Mouse (Mus musculus) hindbrain, embryonic 11.5 days (tissue): ENCODE data around the gene Tjp3. TPM values are rescaled to one million over a fixed set of nuclear protein-coding genes. Genes with fewer than 3 reads are reported as not detected.

Experiments
- ATAC-seq: fragments of 200-750 bp; cut with Nextera tagmentation; 2 replicates; pipeline ENCODE4 v1.8.0; 2017; ENCODE audit warnings: mild to moderate bottlenecking, moderate TSS enrichment, moderate library complexity; ENCODE audit not compliant: low FRiP score
- DNase-seq: peaks from one replicate; pipeline ENCODE4 v3.0.0-alpha.2; 2015; ENCODE audit warnings: low spot score
- H3K27ac ChIP-seq: fragments of 300-500 bp; sonication (generic); 2 replicates; pipeline ENCODE4 v1.5.1; 2014; ENCODE audit warnings: mild to moderate bottlenecking, low read depth, low read length
- H3K27me3 ChIP-seq: fragments of 300-500 bp; sonication (generic); 2 replicates; pipeline ENCODE4 v1.6.1; 2014; ENCODE audit warnings: mild to moderate bottlenecking, low read length, moderate library complexity, mixed read lengths; ENCODE audit not compliant: control insufficient read depth, insufficient read depth
- H3K36me3 ChIP-seq: fragments of 300-500 bp; sonication (generic); 2 replicates; pipeline ENCODE4 v1.6.1; 2014; ENCODE audit warnings: mild to moderate bottlenecking, low read length, moderate library complexity, mixed read lengths; ENCODE audit not compliant: control insufficient read depth, insufficient read depth
- H3K4me1 ChIP-seq: fragments of 300-500 bp; sonication (generic); replicated peaks from 2 replicates; pipeline ENCODE4 v1.6.1; 2014; ENCODE audit warnings: low read length, mixed read lengths; ENCODE audit not compliant: control insufficient read depth, insufficient read depth
- H3K4me2 ChIP-seq: fragments of 300-500 bp; sonication (generic); replicated peaks from 2 replicates; pipeline ENCODE4 v1.6.1; 2014; ENCODE audit warnings: mild to moderate bottlenecking, low read depth, low read length
- H3K4me3 ChIP-seq: fragments of 300-500 bp; sonication (generic); 2 replicates; pipeline ENCODE4 v1.5.1; 2014; ENCODE audit warnings: low read depth, low read length
- H3K9ac ChIP-seq: fragments of 300-500 bp; sonication (generic); 2 replicates; pipeline ENCODE4 v1.6.1; 2014; ENCODE audit warnings: low read depth, low read length
- H3K9me3 ChIP-seq: fragments of 300-500 bp; sonication (generic); 2 replicates; pipeline ENCODE4 v1.6.1; 2016; ENCODE audit warnings: low read length; ENCODE audit not compliant: control insufficient read depth
- WGBS: fragments of 180-500 bp; shearing (Covaris S2); extraction: QIAGEN DNeasy Blood & Tissue Kit; methylation state at CpG from one replicate; pipeline ENCODE4 v1.1.7; 2014; 5-methylcytosine and 5-hydroxymethylcytosine counted together
- polyA plus RNA-seq: library from polyadenylated mRNA; unstranded; fragments of >200 nt; fragmentation: Nextera tagmentation; extraction: Ambion mirVana; gene quantifications from 2 replicates; pipeline ENCODE4 v1.2.1, GENCODE M21; 2014

Gene Tjp3
- polyA plus RNA-seq, 1 experiment from 2014 or later: 3.9 TPM

GRCm38 (mm10) chr10:81328386-81328785 is 37.0 kb upstream of the Tjp3 start, which contains the start of gene Tbxa2r:
Gene Tbxa2r, plus strand, starts transcription at chr10:81328731.
- H3K27ac ChIP-seq: peak within 1 kb of the TSS; percentile 24; the same call in 1 of the 2 replicates
- 10% methylated on average over 10 of the region's 10 CpGs for WGBS
- ATAC-seq (peak; percentile 21; the same call in 1 of the 2 replicates), DNase-seq (no peak)
- no peak within 1 kb of the TSS for H3K4me3 ChIP-seq
- no peak within 1 kb of the TSS for H3K9ac ChIP-seq
- no peak within 1 kb of the TSS for H3K4me2 ChIP-seq
- no peaks in the 10 kb centered on the region; the same call in 1 of the 2 replicates for H3K4me1 ChIP-seq
- H3K9me3 ChIP-seq: no peaks in the 10 kb centered on the region
- peaks cover 22% of the 10 kb centered on the region for H3K36me3 ChIP-seq
- H3K27me3 ChIP-seq: peaks cover 12% of the 10 kb centered on the region

GRCm38 (mm10) chr10:81327959-81328358 is 36.6 kb upstream of the Tjp3 start:
- no peaks in the 10 kb centered on the region for H3K9me3 ChIP-seq
- peaks cover 23% of the 10 kb centered on the region for H3K36me3 ChIP-seq
- WGBS: 46% methylated on average over 2 of the region's 2 CpGs
- no peaks in the 10 kb centered on the region; the same call in 1 of the 2 replicates for H3K4me1 ChIP-seq
- no peak overlapping the region for H3K4me2 ChIP-seq
- peak overlapping the region; percentile 24; the same call in 1 of the 2 replicates for H3K27ac ChIP-seq
- H3K4me3 ChIP-seq: no peak overlapping the region
- DNase-seq (no peak), ATAC-seq (no peak)
- H3K27me3 ChIP-seq: peaks cover 9% of the 10 kb centered on the region
- no peak overlapping the region for H3K9ac ChIP-seq

GRCm38 (mm10) chr10:81326858-81327257 is 35.5 kb upstream of the Tjp3 start:
- Histone ChIP-seq H3K4me1 (peaks cover 4% of the 10 kb centered on the region; the same call in 1 of the 2 replicates), H3K4me3 (no peak overlapping the region), H3K4me2 (no peak overlapping the region), H3K27me3 (no peaks in the 10 kb centered on the region), H3K9ac (no peak overlapping the region), H3K9me3 (no peaks in the 10 kb centered on the region), H3K36me3 (peaks cover 26% of the 10 kb centered on the region), H3K27ac (no peak overlapping the region; the same call in 1 of the 2 replicates)
- 80% methylated on average over 6 of the region's 6 CpGs for WGBS
- ATAC-seq (no peak), DNase-seq (no peak)

GRCm38 (mm10) chr10:81325781-81326180 is 34.4 kb upstream of the Tjp3 start:
- H3K4me3 ChIP-seq: no peak overlapping the region
- WGBS: 94% methylated on average over 18 of the region's 18 CpGs
- H3K4me2 ChIP-seq: no peak overlapping the region
- peaks cover 26% of the 10 kb centered on the region for H3K36me3 ChIP-seq
- H3K27me3 ChIP-seq: no peaks in the 10 kb centered on the region
- no peaks in the 10 kb centered on the region for H3K9me3 ChIP-seq
- no peak overlapping the region for H3K9ac ChIP-seq
- ATAC-seq: no peak
- no peak overlapping the region for H3K27ac ChIP-seq
- DNase-seq: no peak
- peaks cover 5% of the 10 kb centered on the region; the same call in 1 of the 2 replicates for H3K4me1 ChIP-seq

- no peaks in the 10 kb centered on the region for H3K27me3 ChIP-seq
- no peak overlapping the region for H3K9ac ChIP-seq
- H3K4me3 ChIP-seq: no peak overlapping the region
- H3K27ac ChIP-seq: no peak overlapping the region
- ATAC-seq (no peak), DNase-seq (no peak)
- peaks cover 5% of the 10 kb centered on the region; the same call in 1 of the 2 replicates for H3K4me1 ChIP-seq
- H3K9me3 ChIP-seq: no peaks in the 10 kb centered on the region
- WGBS: 96% methylated on average over 21 of the region's 21 CpGs
- no peak overlapping the region for H3K4me2 ChIP-seq
- H3K36me3 ChIP-seq: peaks cover 26% of the 10 kb centered on the region
Observed at GRCm38 (mm10) chr10:81325176-81325575, 33.8 kb upstream of the Tjp3 start.

- peaks cover 10% of the 10 kb centered on the region for H3K4me1 ChIP-seq
- H3K4me2 ChIP-seq: no peak overlapping the region
- DNase-seq: no peak
- no peak overlapping the region for H3K27ac ChIP-seq
- H3K27me3 ChIP-seq: no peaks in the 10 kb centered on the region
- 94% methylated on average over 18 of the region's 18 CpGs for WGBS
- no peaks in the 10 kb centered on the region for H3K9me3 ChIP-seq
- H3K9ac ChIP-seq: no peak overlapping the region
- no peak for ATAC-seq
- peaks cover 26% of the 10 kb centered on the region for H3K36me3 ChIP-seq
- no peak overlapping the region for H3K4me3 ChIP-seq
Observed at GRCm38 (mm10) chr10:81323791-81324530, 32.6 kb upstream of the Tjp3 start.

- H3K27me3 ChIP-seq: no peaks in the 10 kb centered on the region
- peaks cover 13% of the 10 kb centered on the region for H3K4me1 ChIP-seq
- H3K4me3 ChIP-seq: no peak overlapping the region
- H3K9ac ChIP-seq: no peak overlapping the region
- H3K4me2 ChIP-seq: no peak overlapping the region
- no peak overlapping the region for H3K27ac ChIP-seq
- peaks cover 26% of the 10 kb centered on the region for H3K36me3 ChIP-seq
- DNase-seq: no peak
- H3K9me3 ChIP-seq: no peaks in the 10 kb centered on the region
- ATAC-seq: no peak
- WGBS: 94% methylated on average over 23 of the region's 23 CpGs
Observed at GRCm38 (mm10) chr10:81323141-81323775, 31.9 kb upstream of the Tjp3 start.

GRCm38 (mm10) chr10:81322444-81322843 is 31.1 kb upstream of the Tjp3 start:
- Histone ChIP-seq H3K4me3 (peak overlapping the region; percentile 99; the same call in 1 of the 2 replicates), H3K9ac (no peak overlapping the region), H3K4me1 (peaks cover 13% of the 10 kb centered on the region)

More at GRCm38 (mm10) chr10:81322444-81322843, 31.1 kb upstream of the Tjp3 start:
- Histone ChIP-seq H3K4me2 (0 out of 2 replicates have a peak overlapping the region, but pooled peaks have one; percentile 78), H3K27ac (no peak overlapping the region), H3K36me3 (peaks cover 26% of the 10 kb centered on the region), H3K9me3 (no peaks in the 10 kb centered on the region), H3K27me3 (no peaks in the 10 kb centered on the region)
- ATAC-seq: no peak
- DNase-seq: no peak
- WGBS: 94% methylated on average over 27 of the region's 27 CpGs
